Mouse (Mus musculus) kidney, postnatal 0 days (tissue): ENCODE results near the gene Mturn. TPM values are rescaled to one million over a fixed set of nuclear protein-coding genes. Genes with fewer than 3 reads are reported as not detected.

Experiments used
- ATAC-seq: fragments of 200-750 bp; cut with Nextera tagmentation; replicated peaks from 2 replicates; pipeline ENCODE4 v1.8.0; 2017; ENCODE audit warnings: low read depth, moderate number of reproducible peaks, moderate TSS enrichment, moderate library complexity; ENCODE audit not compliant: low FRiP score
- DNase-seq: peaks from one replicate; pipeline ENCODE4 v3.0.0-alpha.2; 2016; ENCODE audit warnings: low spot score
- H3K27ac ChIP-seq: fragments of 300-500 bp; sonication (generic); 2 replicates; pipeline ENCODE4 v1.5.1; 2014; ENCODE audit warnings: mild to moderate bottlenecking
- H3K27me3 ChIP-seq: fragments of 300-500 bp; sonication (generic); 2 replicates; pipeline ENCODE4 v1.6.1; 2014; ENCODE audit warnings: low read length, mixed read lengths; ENCODE audit not compliant: insufficient read depth
- H3K36me3 ChIP-seq: fragments of 300-500 bp; sonication (generic); 2 replicates; pipeline ENCODE4 v1.6.1; 2014; ENCODE audit warnings: low read length, mixed read lengths; ENCODE audit not compliant: insufficient read depth
- H3K4me1 ChIP-seq: fragments of 300-500 bp; sonication (generic); replicated peaks from 2 replicates; pipeline ENCODE4 v1.6.1; 2014; ENCODE audit warnings: antibody characterized with exemption, low read length, mixed read lengths; ENCODE audit not compliant: insufficient read depth
- H3K4me2 ChIP-seq: fragments of 300-500 bp; sonication (generic); 2 replicates; pipeline ENCODE4 v1.6.1; 2014; ENCODE audit warnings: mild to moderate bottlenecking, low read length, moderate library complexity, mixed read lengths
- H3K4me3 ChIP-seq: fragments of 300-500 bp; sonication (generic); replicated peaks from 2 replicates; pipeline ENCODE4 v1.5.1; 2014; ENCODE audit warnings: low read depth, low read length
- H3K9ac ChIP-seq: fragments of 300-500 bp; sonication (generic); 2 replicates; pipeline ENCODE4 v1.6.1; 2014; ENCODE audit warnings: low read depth, low read length
- H3K9me3 ChIP-seq: fragments of 300-500 bp; sonication (generic); replicated peaks from 2 replicates; pipeline ENCODE4 v1.6.1; 2016; ENCODE audit warnings: low read length, inconsistent platforms, mixed read lengths
- CTCF ChIP-seq: IDR thresholded peaks from 2 replicates; pipeline ENCODE4 v1.5.1; 2016; ENCODE audit warnings: antibody characterized with exemption, low read depth, mild to moderate bottlenecking, moderate library complexity
- WGBS: fragments of 180-500 bp; shearing (Covaris S2); extraction: QIAGEN DNeasy Blood & Tissue Kit; methylation state at CpG from one replicate; pipeline ENCODE4 v1.1.7; 2014; 5-methylcytosine and 5-hydroxymethylcytosine counted together
- polyA plus RNA-seq: library from polyadenylated mRNA; unstranded; fragments of >200 nt; fragmentation: Nextera tagmentation; extraction: Ambion mirVana; gene quantifications from 2 replicates; pipeline ENCODE4 v1.2.1, GENCODE M21; 2015

Mturn gene
- polyA plus RNA-seq, 1 experiment from 2014 or later: 8.2 TPM

DNA sequence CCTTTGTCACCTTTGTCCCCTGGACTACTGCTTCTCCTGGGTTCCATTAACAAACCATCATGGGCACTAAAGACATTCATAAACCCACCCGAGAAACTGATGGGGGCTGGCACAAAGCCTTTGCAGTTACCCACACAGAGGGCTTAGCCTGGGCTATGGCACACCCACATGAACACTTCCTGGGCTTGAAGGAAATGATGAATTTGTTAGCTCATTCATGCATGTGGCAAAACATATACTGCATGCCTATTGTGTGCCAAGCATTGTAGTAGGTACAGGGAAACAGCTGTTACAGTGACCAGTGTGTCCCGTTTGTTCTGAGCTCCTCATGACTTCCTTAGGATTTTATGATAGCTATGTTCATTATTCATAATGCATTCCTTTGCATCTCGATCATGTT is 55.8 kb downstream of the Mturn start:
- DNase-seq (no peak), ATAC-seq (no peak)
- no peak overlapping the region for H3K9ac ChIP-seq
- no peak overlapping the region for H3K4me3 ChIP-seq
- no peak for TF ChIP-seq CTCF
- H3K9me3 ChIP-seq: no peaks in the 10 kb centered on the region
- H3K4me2 ChIP-seq: no peak overlapping the region
- no peak overlapping the region for H3K27ac ChIP-seq
- H3K4me1 ChIP-seq: no peaks in the 10 kb centered on the region
- H3K36me3 ChIP-seq: no peaks in the 10 kb centered on the region
- no peaks in the 10 kb centered on the region for H3K27me3 ChIP-seq
- WGBS: 72% methylated on average over 3 of the region's 3 CpGs

DNA sequence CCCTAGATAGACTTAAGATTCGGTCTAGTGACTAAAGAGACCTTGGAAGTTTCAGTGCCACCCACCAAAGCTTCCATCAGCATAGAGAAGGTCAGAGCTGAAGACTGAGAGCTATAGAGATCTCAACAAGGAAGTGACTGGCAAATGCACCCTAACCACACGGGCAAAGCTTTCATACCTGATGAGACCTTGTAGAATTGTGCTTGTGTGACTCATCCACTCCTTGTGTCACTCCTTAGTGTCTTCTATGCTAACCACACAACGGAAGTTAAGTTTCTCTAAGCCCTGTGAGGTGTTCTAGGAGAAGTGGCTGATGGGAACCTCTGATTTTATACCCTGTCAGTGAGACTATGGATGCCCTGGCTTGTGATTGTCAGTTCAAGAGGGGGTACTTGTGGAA is 56.3 kb downstream of the Mturn start:
- no peak overlapping the region for H3K9ac ChIP-seq
- no peaks in the 10 kb centered on the region for H3K36me3 ChIP-seq
- no peaks in the 10 kb centered on the region for H3K4me1 ChIP-seq
- no peak overlapping the region for H3K27ac ChIP-seq
- 82% methylated on average over 3 of the region's 3 CpGs for WGBS
- DNase-seq: no peak
- no peaks in the 10 kb centered on the region for H3K9me3 ChIP-seq
- H3K4me3 ChIP-seq: no peak overlapping the region
- no peak overlapping the region for H3K4me2 ChIP-seq
- H3K27me3 ChIP-seq: no peaks in the 10 kb centered on the region
- ATAC-seq: no peak
- TF ChIP-seq CTCF: no peak

DNA sequence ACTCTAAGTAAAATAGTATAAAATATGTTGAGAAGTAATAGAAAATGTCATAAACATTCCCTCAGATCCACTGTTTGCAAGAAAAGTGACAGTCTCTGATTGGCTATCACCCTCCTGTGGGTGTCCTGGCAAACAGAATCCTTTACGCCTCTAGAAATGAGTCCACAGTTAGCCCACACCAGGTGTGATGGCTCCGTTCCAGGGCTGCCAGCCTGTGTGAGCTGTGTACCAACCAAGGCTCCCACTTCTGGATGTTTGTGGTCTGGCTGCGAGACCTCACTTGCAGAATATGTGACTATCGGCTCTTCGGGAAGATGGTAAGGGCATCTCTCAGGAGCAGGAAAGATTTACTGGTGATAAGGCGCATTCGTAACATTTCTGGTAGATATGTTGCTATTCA is 67.6 kb downstream of the Mturn start:
- Histone ChIP-seq H3K27ac (no peak overlapping the region), H3K4me3 (no peak overlapping the region), H3K36me3 (no peaks in the 10 kb centered on the region), H3K27me3 (no peaks in the 10 kb centered on the region), H3K9ac (no peak overlapping the region), H3K9me3 (no peaks in the 10 kb centered on the region), H3K4me2 (no peak overlapping the region), H3K4me1 (no peaks in the 10 kb centered on the region)
- 93% methylated on average over 7 of the region's 7 CpGs for WGBS
- ATAC-seq (no peak), DNase-seq (no peak)
- TF ChIP-seq CTCF: no peak

DNA sequence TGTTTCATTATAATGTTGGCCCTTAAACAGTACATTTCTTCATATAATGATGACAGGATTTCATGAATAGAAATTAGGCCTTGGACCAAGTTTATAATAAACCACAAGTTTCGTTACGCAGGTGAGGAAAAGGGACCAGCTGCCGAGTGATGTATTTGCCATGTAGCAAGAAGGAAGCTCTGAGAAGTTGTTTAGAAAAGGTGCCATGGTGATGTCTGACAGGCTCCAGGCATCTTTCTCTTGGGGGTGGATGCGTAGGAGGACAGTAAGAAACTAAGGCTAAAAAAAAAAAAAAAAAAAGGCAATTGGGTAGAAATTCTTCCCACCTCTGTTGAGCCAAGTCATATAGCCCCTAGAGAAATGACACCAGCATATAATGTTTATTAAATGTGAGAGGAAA is 70.2 kb downstream of the Mturn start:
- Histone ChIP-seq H3K4me3 (no peak overlapping the region), H3K27me3 (no peaks in the 10 kb centered on the region), H3K9ac (no peak overlapping the region), H3K36me3 (no peaks in the 10 kb centered on the region), H3K27ac (no peak overlapping the region), H3K4me2 (no peak overlapping the region), H3K4me1 (no peaks in the 10 kb centered on the region), H3K9me3 (no peaks in the 10 kb centered on the region)
- DNase-seq (no peak), ATAC-seq (no peak)
- 78% methylated on average over 4 of the region's 4 CpGs for WGBS
- no peak for TF ChIP-seq CTCF

DNA sequence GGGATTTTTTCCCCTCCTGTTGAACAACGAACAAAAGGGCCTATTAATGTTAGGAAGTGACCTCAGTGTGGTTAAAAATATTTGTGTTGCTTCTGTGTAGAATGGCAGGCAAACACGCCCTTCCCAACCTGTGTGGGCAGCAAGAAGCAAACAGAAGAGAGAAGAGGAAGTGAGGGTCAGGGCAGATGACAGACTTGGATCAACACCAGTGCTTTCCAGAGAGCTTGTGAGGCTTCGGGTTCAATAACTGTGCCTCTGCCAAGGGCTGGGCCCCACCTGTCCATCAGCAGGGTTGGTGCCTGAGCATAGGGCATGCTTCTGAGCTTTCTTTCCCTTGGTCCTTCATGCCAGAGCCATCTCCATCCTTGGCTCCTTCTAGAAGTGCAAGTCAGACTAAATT is 70.7 kb downstream of the Mturn start:
- Histone ChIP-seq H3K36me3 (no peaks in the 10 kb centered on the region), H3K4me1 (no peaks in the 10 kb centered on the region), H3K9ac (no peak overlapping the region), H3K4me3 (no peak overlapping the region), H3K4me2 (no peak overlapping the region), H3K9me3 (no peaks in the 10 kb centered on the region), H3K27me3 (no peaks in the 10 kb centered on the region), H3K27ac (no peak overlapping the region)
- WGBS: 37% methylated on average over 3 of the region's 3 CpGs
- no peak for TF ChIP-seq CTCF
- ATAC-seq: no peak
- DNase-seq: no peak

Other genes starting within 250 kb of the Mturn start
- 7.0 and 8.2 TPM in 2 replicates for gene Scrn1, start 115.1 kb upstream of the Mturn start, polyA plus RNA-seq
- 9.5 and 9.8 TPM in 2 replicates for gene Plekha8, start 86.5 kb upstream of the Mturn start, polyA plus RNA-seq
- gene Fkbp14, start 84.3 kb upstream of the Mturn start, polyA plus RNA-seq: 19.8 and 20.8 TPM in 2 replicates
- gene Znrf2, start 135.3 kb downstream of the Mturn start, polyA plus RNA-seq: 6.7 and 7.3 TPM in 2 replicates